Mouse (Mus musculus) lung, adult 2 months (tissue): ENCODE data around the gene Gm20388.

ENCODE experiments used
- CTCF ChIP-seq: fragments of 200-500 bp; IDR thresholded peaks from 2 replicates; pipeline ENCODE4 v1.5.1; 2011; ENCODE audit warnings: mild to moderate bottlenecking, low read length, control low read depth; ENCODE audit not compliant: insufficient read depth
- POLR2A ChIP-seq: fragments of 200-500 bp; IDR thresholded peaks from 2 replicates; pipeline ENCODE4 v1.6.1; 2011; ENCODE audit warnings: low read depth, mild to moderate bottlenecking, control low read depth, low read length, borderline replicate concordance; ENCODE audit errors: extremely low read depth

DNA sequence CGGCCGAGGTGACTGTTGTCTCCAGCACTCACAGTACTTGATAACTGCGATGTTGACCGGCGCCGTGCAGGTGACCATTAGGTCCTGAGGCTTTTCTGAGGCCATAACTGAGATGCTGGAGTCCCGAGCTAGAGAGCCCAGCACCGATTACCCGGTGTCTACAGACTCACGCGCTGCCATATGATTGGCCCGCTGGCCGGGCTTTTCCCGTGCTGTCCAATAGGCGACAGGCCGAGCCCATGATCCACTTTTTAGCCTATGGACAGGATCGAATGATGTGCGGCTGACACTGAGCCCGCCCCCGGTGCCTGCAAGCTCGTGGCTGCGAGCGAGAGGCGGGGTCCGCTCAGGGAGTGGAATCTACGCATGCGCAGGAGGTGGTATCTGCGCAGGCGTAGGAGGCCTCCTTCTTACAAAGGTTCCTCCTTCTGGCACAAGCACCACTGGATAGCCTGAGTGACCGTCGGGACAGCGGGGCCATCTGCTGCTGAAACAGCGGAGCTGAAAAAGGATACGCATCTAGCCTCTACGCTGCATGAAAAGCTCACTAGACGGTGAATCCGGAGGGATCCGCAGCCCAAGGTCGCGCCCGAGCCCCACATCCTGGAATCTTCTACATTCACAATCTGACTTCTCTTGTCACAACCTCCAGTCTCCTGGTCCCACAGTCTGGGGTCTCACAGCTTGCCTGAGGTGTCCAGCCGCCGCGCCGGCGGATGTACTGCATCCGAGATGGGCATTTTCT is 2532.8 kb downstream of the Gm20388 start, which contains the start of gene Mvd:
- peak; percentile 44 for TF ChIP-seq CTCF
- TF ChIP-seq POLR2A = peak; percentile 96; the same call in 1 of the 2 replicates
